27 mouse cellular contexts compared by ENCODE assay signal in genomic region chr16:73117338-73117737, GRCm38 (mm10).
"Had no signal": no experiment of that assay in that cellular context is flagged by ENCODE, and none has a peak within 500 bp of the region (broad histone marks: within the 10 kb centered on the region; RNA-seq: fewer than 3 reads in every experiment).

No protein-coding gene starts in this region.

- H3K36me3 ChIP-seq: heart, embryonic 13.5 days; heart, embryonic 15.5 days; hindbrain, embryonic 13.5 days; hindbrain, embryonic 15.5 days; kidney, embryonic 15.5 days; limb, embryonic 10.5 days; limb, embryonic 12.5 days; liver, embryonic 13.5 days had no signal

- H3K4me2 ChIP-seq: heart, embryonic 11.5 days; heart, embryonic 13.5 days; heart, embryonic 15.5 days; hindbrain, embryonic 13.5 days; hindbrain, embryonic 15.5 days; kidney, embryonic 15.5 days; limb, embryonic 12.5 days; liver, embryonic 11.5 days; liver, embryonic 13.5 days had no signal

- DNase-seq: gastrocnemius, postnatal 14 days; gastrocnemius, postnatal 36 days; heart, adult 11 months; heart, adult 2 months; heart, postnatal 14 days; heart, postnatal 36 days; kidney, adult 11 months; kidney, adult 2 months; kidney, adult 9 months; kidney, postnatal 14 days; kidney, postnatal 36 days; layer of hippocampus, adult 9-11 months; layer of hippocampus, postnatal 36 days; liver; liver, embryonic 13.5 days had no signal

- H3K27me3 ChIP-seq: heart, embryonic 13.5 days; heart, embryonic 15.5 days; hindbrain, embryonic 15.5 days; kidney, embryonic 15.5 days; limb, embryonic 12.5 days; liver, embryonic 13.5 days had no signal

- H3K9ac ChIP-seq: heart, embryonic 13.5 days; heart, embryonic 15.5 days; hindbrain, embryonic 13.5 days; hindbrain, embryonic 15.5 days; kidney, embryonic 15.5 days; limb, embryonic 12.5 days; liver, embryonic 13.5 days had no signal

- H3K9me3 ChIP-seq: heart, embryonic 13.5 days; heart, embryonic 15.5 days; hindbrain, embryonic 13.5 days; hindbrain, embryonic 15.5 days; kidney, embryonic 15.5 days; limb, embryonic 10.5 days; limb, embryonic 12.5 days; liver, embryonic 13.5 days had no signal

- ATAC-seq: hindbrain, postnatal 0 days; intestine, embryonic 16.5 days had no signal

- H3K4me1 ChIP-seq: heart, embryonic 13.5 days; heart, embryonic 15.5 days; hindbrain, embryonic 13.5 days; hindbrain, embryonic 15.5 days; kidney, embryonic 15.5 days; liver, embryonic 13.5 days had no signal

- H3K27ac ChIP-seq: heart, adult 2 months; heart, embryonic 13.5 days; heart, embryonic 15.5 days; hindbrain, embryonic 13.5 days; hindbrain, embryonic 15.5 days; hindbrain, postnatal 0 days; kidney, embryonic 15.5 days; kidney, postnatal 0 days; limb, embryonic 10.5 days; limb, embryonic 12.5 days; liver, embryonic 13.5 days had no signal

- H3K4me3 ChIP-seq: heart, adult 2 months; heart, embryonic 13.5 days; heart, embryonic 15.5 days; hindbrain, embryonic 13.5 days; hindbrain, embryonic 15.5 days; kidney, embryonic 15.5 days; limb, embryonic 10.5 days; limb, embryonic 12.5 days; liver, embryonic 13.5 days had no signal
